Mouse (Mus musculus): ENCODE measurements around the gene Pigc.

Pigc gene

GRCm38 (mm10) chr1:161972233-161972632 lies 3.2 kb downstream of the Pigc start:
- DNase-seq (ENCODE audit: inconsistent age in 2 of 2, low spot score in 1 of 2) = no peak

- DNase-seq (ENCODE audit: inconsistent age in 2 of 2, low spot score in 1 of 2) = peak; percentile 58 to 93
Observed at GRCm38 (mm10) chr1:161976255-161977182, 7.5 kb downstream of the Pigc start.

- DNase-seq (ENCODE audit: inconsistent age in 2 of 2, low spot score in 1 of 2) = peak in 1 of 2 experiments; percentile 43
Observed at GRCm38 (mm10) chr1:161977331-161977730, 8.3 kb downstream of the Pigc start.

- no peak for DNase-seq (ENCODE audit: inconsistent age in 2 of 2, low spot score in 1 of 2)
Observed at GRCm38 (mm10) chr1:161978173-161978700, 9.3 kb downstream of the Pigc start.

- peak in 1 of 2 experiments; percentile 34 for DNase-seq (ENCODE audit: inconsistent age in 2 of 2, low spot score in 1 of 2)
Observed at GRCm38 (mm10) chr1:161979536-161979935, 10.6 kb downstream of the Pigc start, which contains the start of gene 4930558K02Rik. Gene 4930558K02Rik, minus strand, starts transcription at chr1:161979636.

- no peak for DNase-seq (ENCODE audit: inconsistent age in 2 of 2, low spot score in 1 of 2)
Observed at GRCm38 (mm10) chr1:161980046-161980445, 11.1 kb downstream of the Pigc start.

GRCm38 (mm10) chr1:161980626-161981298 lies 11.8 kb downstream of the Pigc start:
- DNase-seq (ENCODE audit: inconsistent age in 2 of 2, low spot score in 1 of 2) = no peak

GRCm38 (mm10) chr1:161983451-161983850 lies 14.5 kb downstream of the Pigc start:
- no peak for DNase-seq (ENCODE audit: inconsistent age in 2 of 2, low spot score in 1 of 2)

- no peak for DNase-seq (ENCODE audit: inconsistent age in 2 of 2, low spot score in 1 of 2)
Observed at GRCm38 (mm10) chr1:161983979-161984566, 15.1 kb downstream of the Pigc start.

- no peak for DNase-seq (ENCODE audit: inconsistent age in 2 of 2, low spot score in 1 of 2)
Observed at GRCm38 (mm10) chr1:161990684-161991578, 21.9 kb downstream of the Pigc start.

- DNase-seq (ENCODE audit: inconsistent age in 2 of 2, low spot score in 1 of 2) = no peak
Observed at GRCm38 (mm10) chr1:161991846-161992245, 22.9 kb downstream of the Pigc start.

- DNase-seq (ENCODE audit: inconsistent age in 2 of 2, low spot score in 1 of 2) = no peak
Observed at GRCm38 (mm10) chr1:161992389-161992788, 23.4 kb downstream of the Pigc start.

GRCm38 (mm10) chr1:161998781-161999180 lies 29.8 kb downstream of the Pigc start:
- no peak for DNase-seq (ENCODE audit: inconsistent age in 2 of 2, low spot score in 1 of 2)

GRCm38 (mm10) chr1:161999338-161999737 lies 30.4 kb downstream of the Pigc start:
- no peak for DNase-seq (ENCODE audit: inconsistent age in 2 of 2, low spot score in 1 of 2)

- DNase-seq (ENCODE audit: inconsistent age in 2 of 2, low spot score in 1 of 2) = peak; percentile 19 to 88
Observed at GRCm38 (mm10) chr1:161999882-162000371, 30.9 kb downstream of the Pigc start.

- DNase-seq (ENCODE audit: inconsistent age in 2 of 2, low spot score in 1 of 2) = no peak
Observed at GRCm38 (mm10) chr1:162001328-162001727, 32.3 kb downstream of the Pigc start.

- DNase-seq (ENCODE audit: inconsistent age in 2 of 2, low spot score in 1 of 2) = no peak
Observed at GRCm38 (mm10) chr1:162003729-162004517, 34.9 kb downstream of the Pigc start.

GRCm38 (mm10) chr1:162004518-162004780 lies 35.5 kb downstream of the Pigc start:
- DNase-seq (ENCODE audit: inconsistent age in 2 of 2, low spot score in 1 of 2) = no peak

Data from adrenal gland, adult (tissue).